Mouse (Mus musculus) cortical plate, adult 2 months (tissue): ENCODE data around the gene Slpi. TPM values are rescaled to one million over a fixed set of nuclear protein-coding genes. Genes with fewer than 3 reads are reported as not detected.

Experiments
- H3K27ac ChIP-seq: fragments of 200-500 bp; 2 replicates; pipeline ENCODE4 v1.5.1; 2012; ENCODE audit warnings: low read length, control low read depth, inconsistent platforms; ENCODE audit not compliant: insufficient read depth
- H3K4me1 ChIP-seq: fragments of 200-500 bp; 2 replicates; pipeline ENCODE4 v1.6.1; 2011; ENCODE audit warnings: low read length; ENCODE audit not compliant: control insufficient read depth, insufficient read depth
- H3K4me3 ChIP-seq: fragments of 200-500 bp; 2 replicates; pipeline ENCODE4 v1.5.1; 2011; ENCODE audit warnings: mild to moderate bottlenecking, low read length, control low read depth; ENCODE audit not compliant: insufficient read depth
- CTCF ChIP-seq: fragments of 200-500 bp; IDR thresholded peaks from 2 replicates; pipeline ENCODE4 v1.5.1; 2011; ENCODE audit warnings: mild to moderate bottlenecking, control low read depth, low read length; ENCODE audit not compliant: insufficient read depth; ENCODE audit errors: extremely low read depth
- POLR2A ChIP-seq: fragments of 200-500 bp; IDR thresholded peaks from 2 replicates; pipeline ENCODE4 v1.6.1; 2011; ENCODE audit warnings: mild to moderate bottlenecking, low read length, control low read depth; ENCODE audit not compliant: insufficient read depth; ENCODE audit errors: extremely low read depth
- polyA plus RNA-seq: library from polyadenylated mRNA; depleted of rRNA; stranded (reverse); fragments of >200 nt; gene quantifications from 2 replicates; pipeline ENCODE4 v1.2.3, GENCODE M21; 2012

Slpi gene
- polyA plus RNA-seq, 1 experiment, result 0.33 TPM

- no peak for TF ChIP-seq POLR2A
- TF ChIP-seq CTCF, result no peak
- no peak overlapping the region for H3K27ac ChIP-seq
- no peaks in the 10 kb centered on the region; the same call in 1 of the 2 replicates for H3K4me1 ChIP-seq
Observed at GRCm38 (mm10) chr2:164403396-164404081, 14.6 kb upstream of the Slpi start.

GRCm38 (mm10) chr2:164402906-164403305 lies 14.0 kb upstream of the Slpi start, which contains the start of gene Rbpjl:
Rbpjl (plus strand) TSS chr2:164403141.
- TF ChIP-seq POLR2A (no peak), CTCF (peak; percentile 52)

More at GRCm38 (mm10) chr2:164403396-164404081, 14.6 kb upstream of the Slpi start:
- 0 out of 2 replicates have a peak overlapping the region, but pooled peaks have one; percentile 6 for H3K4me3 ChIP-seq

GRCm38 (mm10) chr2:164396911-164397310 lies 8.0 kb upstream of the Slpi start:
- no peaks in the 10 kb centered on the region; the same call in 1 of the 2 replicates for H3K4me1 ChIP-seq
- H3K27ac ChIP-seq, result no peak overlapping the region
- no peak overlapping the region for H3K4me3 ChIP-seq
- TF ChIP-seq CTCF, result no peak
- no peak for TF ChIP-seq POLR2A

More at GRCm38 (mm10) chr2:164402906-164403305, 14.0 kb upstream of the Slpi start, which contains the start of gene Rbpjl:
- H3K4me3 ChIP-seq, result 0 out of 2 replicates have a peak within 1 kb of the TSS, but pooled peaks have one; percentile 6
- no peak within 1 kb of the TSS for H3K27ac ChIP-seq
- H3K4me1 ChIP-seq, result no peaks in the 10 kb centered on the region; the same call in 1 of the 2 replicates

GRCm38 (mm10) chr2:164396076-164396475 lies 7.2 kb upstream of the Slpi start:
- no peaks in the 10 kb centered on the region; the same call in 1 of the 2 replicates for H3K4me1 ChIP-seq
- no peak overlapping the region for H3K4me3 ChIP-seq
- TF ChIP-seq POLR2A (no peak), CTCF (no peak)
- no peak overlapping the region for H3K27ac ChIP-seq

- TF ChIP-seq POLR2A, result no peak
- no peak for TF ChIP-seq CTCF
- no peak overlapping the region for H3K27ac ChIP-seq
- no peak overlapping the region for H3K4me3 ChIP-seq
- no peaks in the 10 kb centered on the region for H3K4me1 ChIP-seq
Observed at GRCm38 (mm10) chr2:164393126-164393525, 4.2 kb upstream of the Slpi start.

- no peak overlapping the region for H3K27ac ChIP-seq
- H3K4me3 ChIP-seq, result peak overlapping the region; percentile 35
- no peak for TF ChIP-seq POLR2A
- peak; percentile 56 for TF ChIP-seq CTCF
- H3K4me1 ChIP-seq, result no peaks in the 10 kb centered on the region
Observed at GRCm38 (mm10) chr2:164389499-164389898, 604 bp upstream of the Slpi start.

- no peak overlapping the region for H3K4me3 ChIP-seq
- TF ChIP-seq CTCF (peak; percentile 82), POLR2A (no peak)
- H3K4me1 ChIP-seq, result no peaks in the 10 kb centered on the region
- H3K27ac ChIP-seq, result no peak overlapping the region
Observed at GRCm38 (mm10) chr2:164386953-164387352, 1.9 kb downstream of the Slpi start.

- TF ChIP-seq POLR2A (no peak), CTCF (no peak)
Observed at GRCm38 (mm10) chr2:164385927-164386763, 2.8 kb downstream of the Slpi start.

GRCm38 (mm10) chr2:164383656-164384399 lies 5.1 kb downstream of the Slpi start:
- H3K4me3 ChIP-seq, result no peak overlapping the region
- H3K4me1 ChIP-seq, result no peaks in the 10 kb centered on the region
- H3K27ac ChIP-seq, result no peak overlapping the region
- no peak for TF ChIP-seq POLR2A
- TF ChIP-seq CTCF, result no peak

More at GRCm38 (mm10) chr2:164385927-164386763, 2.8 kb downstream of the Slpi start:
- H3K4me1 ChIP-seq, result no peaks in the 10 kb centered on the region
- peak overlapping the region; percentile 37; the same call in 1 of the 2 replicates for H3K27ac ChIP-seq
- H3K4me3 ChIP-seq, result no peak overlapping the region
